Mouse (Mus musculus): Measurements from ENCODE around the gene Smim6. TPM values are rescaled to one million over a fixed set of nuclear protein-coding genes. Genes with fewer than 3 reads are reported as not detected.

Gene Smim6
- polyA plus RNA-seq, 1 experiment from 2014 or later: 1.9 TPM

- WGBS (ENCODE audit: insufficient replicate concordance): 44% methylated on average over 7 of the region's 7 CpGs
- ATAC-seq (no peak), DNase-seq (no peak)
- TF ChIP-seq EP300 (IDR thresholded peaks at IDR 0.05; ENCODE audit: low read depth) (no peak), CTCF (IDR thresholded peaks at IDR 0.05; ENCODE audit: low read depth) (no peak)
- Histone ChIP-seq H3K9me3 (ENCODE audit: low read length) (no peaks in the 10 kb centered on the region), H3K4me3 (ENCODE audit: low read depth, low read length) (no peak overlapping the region), H3K27me3 (ENCODE audit: insufficient read depth, low read length) (no peaks in the 10 kb centered on the region), H3K4me2 (ENCODE audit: low read depth, low read length) (peak overlapping the region; percentile 77; the same call in 1 of the 2 replicates), H3K4me1 (ENCODE audit: insufficient read depth) (peaks cover 38% of the 10 kb centered on the region), H3K36me3 (replicated peaks; ENCODE audit: insufficient read depth, low read length) (peaks cover 22% of the 10 kb centered on the region), H3K9ac (replicated peaks) (no peak overlapping the region), H3K27ac (ENCODE audit: low read depth) (peak overlapping the region; percentile 55)
These were observed 13.4 kb upstream of the Smim6 start for GRCm38 (mm10) chr11:115898446-115898845.

GRCm38 (mm10) chr11:115898886-115899285 lies 12.9 kb upstream of the Smim6 start:
- Histone ChIP-seq H3K36me3 (replicated peaks; ENCODE audit: insufficient read depth, low read length) (peaks cover 17% of the 10 kb centered on the region), H3K9me3 (ENCODE audit: low read length) (no peaks in the 10 kb centered on the region), H3K4me3 (ENCODE audit: low read depth, low read length) (no peak overlapping the region), H3K27ac (ENCODE audit: low read depth) (peak overlapping the region; percentile 95), H3K4me1 (ENCODE audit: insufficient read depth) (peaks cover 43% of the 10 kb centered on the region), H3K4me2 (ENCODE audit: low read depth, low read length) (peak overlapping the region; percentile 77), H3K9ac (replicated peaks) (peak overlapping the region; percentile 80; the same call in 1 of the 2 replicates), H3K27me3 (ENCODE audit: insufficient read depth, low read length) (no peaks in the 10 kb centered on the region)
- 8% methylated on average over 4 of the region's 4 CpGs for WGBS (ENCODE audit: insufficient replicate concordance)
- no peak for TF ChIP-seq EP300 (IDR thresholded peaks at IDR 0.05; ENCODE audit: low read depth)
- peak; percentile 94 for TF ChIP-seq CTCF (IDR thresholded peaks at IDR 0.05; ENCODE audit: low read depth)
- ATAC-seq: 0 out of 2 replicates have a peak, but pooled peaks have one; percentile 6
- DNase-seq: peak; percentile 86

DNA sequence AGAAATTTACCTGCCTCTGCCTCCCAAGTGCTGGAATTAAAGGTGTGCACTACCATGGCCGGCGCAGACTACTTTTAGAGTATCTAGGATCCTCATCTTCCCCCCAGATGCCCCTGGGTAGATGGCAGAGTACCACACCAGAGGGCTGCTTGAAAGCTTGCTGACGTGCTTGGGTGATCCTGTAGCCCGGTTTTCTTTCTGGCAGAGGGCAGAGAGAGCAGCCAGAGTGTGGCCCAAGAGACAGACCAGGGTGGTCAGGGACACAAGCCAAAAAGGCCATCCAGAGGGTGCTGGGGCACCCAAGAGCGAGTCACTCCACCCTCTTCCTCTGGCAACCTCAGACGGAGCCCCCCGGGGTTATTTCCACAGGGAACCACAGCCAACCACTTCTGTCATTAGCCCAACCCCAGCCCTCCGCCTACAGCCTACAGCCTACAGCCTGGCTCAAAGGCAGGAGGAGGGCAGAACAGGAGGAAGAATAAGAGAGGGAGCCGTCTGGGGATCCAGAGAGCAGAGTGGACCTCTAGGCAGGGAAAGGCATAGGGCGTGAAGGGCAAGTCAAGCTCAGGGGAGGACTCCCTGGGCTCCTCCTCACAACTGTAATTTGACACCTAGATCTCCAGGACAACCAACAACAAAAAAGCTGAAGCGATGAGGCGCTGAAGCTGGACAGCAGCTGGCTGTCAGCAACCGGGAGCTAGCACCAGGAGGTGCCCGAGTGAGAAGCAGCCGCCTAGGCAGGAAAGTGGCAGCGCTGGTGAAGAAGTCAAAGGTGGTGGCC lies 12.1 kb upstream of the Smim6 start, which contains the start of gene Smim5:
Smim5 (plus strand) TSS at position 481 of the 781 bp plus-strand sequence.
- Histone ChIP-seq H3K27me3 (ENCODE audit: insufficient read depth, low read length) (no peaks in the 10 kb centered on the region), H3K4me2 (ENCODE audit: low read depth, low read length) (peak within 1 kb of the TSS; percentile 77), H3K9ac (replicated peaks) (peak within 1 kb of the TSS; percentile 80), H3K4me1 (ENCODE audit: insufficient read depth) (peaks cover 50% of the 10 kb centered on the region), H3K4me3 (ENCODE audit: low read depth, low read length) (peak within 1 kb of the TSS; percentile 63), H3K27ac (ENCODE audit: low read depth) (peak within 1 kb of the TSS; percentile 95), H3K36me3 (replicated peaks; ENCODE audit: insufficient read depth, low read length) (peaks cover 14% of the 10 kb centered on the region), H3K9me3 (ENCODE audit: low read length) (no peaks in the 10 kb centered on the region)
- ATAC-seq: peak; percentile 35
- TF ChIP-seq EP300 (IDR thresholded peaks at IDR 0.05; ENCODE audit: low read depth): no peak
- peak; percentile 25; the same call in 1 of the 2 replicates for TF ChIP-seq CTCF (IDR thresholded peaks at IDR 0.05; ENCODE audit: low read depth)
- peak; percentile 62 for DNase-seq
- 27% methylated on average over 16 of the region's 16 CpGs for WGBS (ENCODE audit: insufficient replicate concordance)

DNA sequence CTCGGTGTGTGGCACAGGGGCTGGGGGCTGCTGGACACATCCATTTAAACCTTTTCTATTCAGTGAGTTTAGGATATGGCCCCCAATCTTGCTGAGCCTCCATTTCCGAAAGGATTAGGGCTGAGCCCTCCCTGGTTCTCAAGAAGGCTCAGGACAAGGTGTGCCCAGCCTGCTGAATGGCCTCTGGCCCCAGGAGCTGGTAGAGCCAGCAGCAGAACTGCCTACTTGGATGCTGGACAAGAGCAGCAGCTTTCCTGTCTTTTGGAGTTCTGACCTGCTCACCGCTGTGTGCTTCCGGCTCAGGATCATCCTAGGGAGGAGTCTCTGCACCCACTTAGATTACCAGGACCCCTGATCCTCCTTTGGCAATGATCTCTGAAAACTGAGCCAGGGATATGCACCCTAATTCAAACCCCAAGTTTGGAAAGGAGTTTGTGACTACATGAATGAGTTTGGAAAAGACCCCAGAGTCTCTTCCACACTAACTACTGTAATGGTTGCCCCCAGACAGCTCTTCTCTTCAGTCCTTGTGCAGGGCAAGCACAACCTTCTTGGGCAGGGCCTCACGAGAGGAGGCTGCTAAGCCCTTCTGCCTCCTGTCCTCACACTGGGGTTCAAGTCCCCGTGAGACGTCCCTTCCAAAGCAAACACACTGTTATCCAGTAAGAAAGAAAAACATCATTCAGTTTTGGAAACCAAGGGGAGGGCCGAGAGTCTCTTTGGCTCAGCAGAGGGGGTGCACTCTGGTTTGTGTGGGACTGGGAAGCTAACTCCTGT lies 11.1 kb upstream of the Smim6 start:
- Histone ChIP-seq H3K27ac (ENCODE audit: low read depth) (peak overlapping the region; percentile 95), H3K4me3 (ENCODE audit: low read depth, low read length) (peak overlapping the region; percentile 63), H3K36me3 (replicated peaks; ENCODE audit: insufficient read depth, low read length) (peaks cover 20% of the 10 kb centered on the region), H3K4me2 (ENCODE audit: low read depth, low read length) (peak overlapping the region; percentile 77), H3K4me1 (ENCODE audit: insufficient read depth) (peaks cover 59% of the 10 kb centered on the region), H3K27me3 (ENCODE audit: insufficient read depth, low read length) (no peaks in the 10 kb centered on the region), H3K9me3 (ENCODE audit: low read length) (no peaks in the 10 kb centered on the region), H3K9ac (replicated peaks) (peak overlapping the region; percentile 80)
- TF ChIP-seq CTCF (IDR thresholded peaks at IDR 0.05; ENCODE audit: low read depth): no peak
- no peak for TF ChIP-seq EP300 (IDR thresholded peaks at IDR 0.05; ENCODE audit: low read depth)
- ATAC-seq (no peak), DNase-seq (peak; percentile 30)
- WGBS (ENCODE audit: insufficient replicate concordance): 50% methylated on average over 8 of the region's 8 CpGs

DNA sequence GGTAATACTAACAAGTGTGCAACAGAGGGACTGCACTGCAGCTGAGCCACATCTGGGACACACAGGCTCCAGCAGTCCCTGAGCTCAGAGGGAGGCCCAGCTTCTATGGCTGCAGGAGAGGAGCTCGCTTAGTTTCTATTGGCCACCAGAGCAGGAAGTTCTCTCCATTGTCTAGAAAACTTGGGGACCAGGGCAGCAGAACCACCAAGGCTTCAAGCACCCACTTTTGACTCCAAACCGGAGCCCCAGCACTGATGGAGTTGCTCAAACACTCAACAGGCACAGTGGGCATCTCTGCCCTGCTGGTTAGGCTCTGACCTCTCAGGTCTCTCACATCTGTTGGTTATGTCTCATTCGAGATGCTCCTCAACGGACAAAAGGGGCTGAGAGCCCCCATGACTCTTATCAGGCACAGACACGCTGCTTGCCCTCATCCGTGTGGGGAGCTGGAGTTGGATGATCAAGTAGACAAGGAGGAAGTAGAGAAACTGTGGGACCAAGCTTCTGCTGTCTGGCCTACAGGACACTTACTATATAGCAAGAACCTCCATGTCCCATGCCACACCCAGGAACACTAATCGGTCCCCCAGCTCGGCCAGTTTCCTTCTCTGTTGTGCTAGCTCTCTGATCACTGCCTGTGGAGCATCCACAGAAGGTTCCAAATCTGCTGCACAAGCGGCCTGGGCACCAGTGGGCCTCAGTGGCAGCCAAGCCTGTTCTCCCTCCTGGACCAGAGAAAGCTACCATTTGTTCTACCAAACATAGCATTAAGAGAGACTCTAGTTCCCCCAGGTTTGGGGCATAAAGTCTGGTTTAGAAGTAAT lies 10.3 kb upstream of the Smim6 start:
- ATAC-seq (peak; percentile 54), DNase-seq (no peak)
- Histone ChIP-seq H3K9ac (replicated peaks) (peak overlapping the region; percentile 80), H3K36me3 (replicated peaks; ENCODE audit: insufficient read depth, low read length) (peaks cover 16% of the 10 kb centered on the region), H3K4me2 (ENCODE audit: low read depth, low read length) (peak overlapping the region; percentile 77), H3K4me1 (ENCODE audit: insufficient read depth) (peaks cover 59% of the 10 kb centered on the region), H3K4me3 (ENCODE audit: low read depth, low read length) (peak overlapping the region; percentile 63), H3K9me3 (ENCODE audit: low read length) (no peaks in the 10 kb centered on the region), H3K27ac (ENCODE audit: low read depth) (peak overlapping the region; percentile 95), H3K27me3 (ENCODE audit: insufficient read depth, low read length) (no peaks in the 10 kb centered on the region)
- peak; percentile 92 for TF ChIP-seq EP300 (IDR thresholded peaks at IDR 0.05; ENCODE audit: low read depth)
- TF ChIP-seq CTCF (IDR thresholded peaks at IDR 0.05; ENCODE audit: low read depth): no peak
- WGBS (ENCODE audit: insufficient replicate concordance): 45% methylated on average over 9 of the region's 9 CpGs

All from liver, postnatal 0 days (tissue).